Mouse (Mus musculus) embryonic facial prominence, embryonic 15.5 days (tissue): ENCODE data around the gene Cacng8. TPM values are rescaled to one million over a fixed set of nuclear protein-coding genes. Genes with fewer than 3 reads are reported as not detected.

Experiments used
- ATAC-seq: fragments of 200-750 bp; cut with Nextera tagmentation; 2 replicates; pipeline ENCODE4 v1.8.0; 2017; ENCODE audit warnings: low read depth, moderate TSS enrichment; ENCODE audit not compliant: insufficient number of reproducible peaks, low FRiP score, low TSS enrichment
- H3K27ac ChIP-seq: fragments of 300-500 bp; sonication (generic); replicated peaks from 2 replicates; pipeline ENCODE4 v1.5.1; 2015; ENCODE audit warnings: mild to moderate bottlenecking, inconsistent platforms
- H3K27me3 ChIP-seq: fragments of 300-500 bp; sonication (generic); 2 replicates; pipeline ENCODE4 v1.6.1; 2015; ENCODE audit warnings: inconsistent platforms
- H3K36me3 ChIP-seq: fragments of 300-500 bp; sonication (generic); 2 replicates; pipeline ENCODE4 v1.6.1; 2015; ENCODE audit warnings: mild to moderate bottlenecking, inconsistent platforms
- H3K4me1 ChIP-seq: fragments of 300-500 bp; sonication (generic); 2 replicates; pipeline ENCODE4 v1.6.1; 2015; ENCODE audit warnings: inconsistent platforms
- H3K4me2 ChIP-seq: fragments of 300-500 bp; sonication (generic); replicated peaks from 2 replicates; pipeline ENCODE4 v1.6.1; 2015; ENCODE audit warnings: mild to moderate bottlenecking, inconsistent platforms
- H3K4me3 ChIP-seq: fragments of 300-500 bp; sonication (generic); replicated peaks from 2 replicates; pipeline ENCODE4 v1.5.1; 2015; ENCODE audit warnings: mild to moderate bottlenecking, inconsistent platforms
- H3K9ac ChIP-seq: fragments of 300-500 bp; sonication (generic); 2 replicates; pipeline ENCODE4 v1.6.1; 2015; ENCODE audit warnings: inconsistent platforms
- H3K9me3 ChIP-seq: fragments of 300-500 bp; sonication (generic); replicated peaks from 2 replicates; pipeline ENCODE4 v1.6.1; 2016; ENCODE audit warnings: inconsistent platforms
- WGBS: fragments of 180-500 bp; shearing (Covaris S2); methylation state at CpG from one replicate; pipeline ENCODE4 v1.1.7; 2015; 5-methylcytosine and 5-hydroxymethylcytosine counted together
- polyA plus RNA-seq: library from polyadenylated mRNA; unstranded; fragments of >200 nt; fragmentation: Nextera tagmentation; extraction: Ambion mirVana; gene quantifications from 2 replicates; pipeline ENCODE4 v1.2.1, GENCODE M21; 2015

The Cacng8 gene
- polyA plus RNA-seq = 2.2 and 3.0 TPM in 2 replicates

- Histone ChIP-seq H3K27me3 (no peaks in the 10 kb centered on the region), H3K4me3 (peak within 1 kb of the TSS; percentile 38), H3K9ac (no peak within 1 kb of the TSS), H3K9me3 (no peaks in the 10 kb centered on the region), H3K27ac (no peak within 1 kb of the TSS), H3K36me3 (no peaks in the 10 kb centered on the region), H3K4me2 (peak within 1 kb of the TSS; percentile 51), H3K4me1 (peaks cover 10% of the 10 kb centered on the region; the same call in 1 of the 2 replicates)
- no peak for ATAC-seq
- under 1% methylated on average over 7 of the region's 7 CpGs for WGBS
These were observed at the start of gene Cacng8 for GRCm38 (mm10) chr7:3390413-3391080. Cacng8 (plus strand) TSS chr7:3390683.

- H3K36me3 ChIP-seq = peaks cover 32% of the 10 kb centered on the region
These were observed 46.6 kb upstream of the Cacng8 start for GRCm38 (mm10) chr7:3343861-3344260.

GRCm38 (mm10) chr7:3345301-3345700 lies 45.2 kb upstream of the Cacng8 start:
- H3K9me3 ChIP-seq = no peaks in the 10 kb centered on the region
- no peak overlapping the region for H3K27ac ChIP-seq
- no peaks in the 10 kb centered on the region for H3K4me1 ChIP-seq
- H3K36me3 ChIP-seq = peaks cover 43% of the 10 kb centered on the region
- no peak overlapping the region for H3K4me3 ChIP-seq
- ATAC-seq = no peak
- H3K4me2 ChIP-seq = no peak overlapping the region
- no peak overlapping the region for H3K9ac ChIP-seq
- 95% methylated on average over 3 of the region's 3 CpGs for WGBS
- no peaks in the 10 kb centered on the region for H3K27me3 ChIP-seq

More at GRCm38 (mm10) chr7:3343861-3344260, 46.6 kb upstream of the Cacng8 start:
- 79% methylated on average over 3 of the region's 3 CpGs for WGBS
- Histone ChIP-seq H3K4me1 (no peaks in the 10 kb centered on the region), H3K9me3 (no peaks in the 10 kb centered on the region), H3K4me2 (no peak overlapping the region), H3K27me3 (no peaks in the 10 kb centered on the region), H3K4me3 (no peak overlapping the region), H3K9ac (no peak overlapping the region), H3K27ac (no peak overlapping the region)
- ATAC-seq = no peak

- no peak overlapping the region for H3K4me2 ChIP-seq
- WGBS = 52% methylated on average over 20 of the region's 20 CpGs
- H3K36me3 ChIP-seq = peaks cover 43% of the 10 kb centered on the region
- H3K9me3 ChIP-seq = no peaks in the 10 kb centered on the region
- H3K9ac ChIP-seq = no peak overlapping the region
- H3K4me1 ChIP-seq = no peaks in the 10 kb centered on the region
- no peak overlapping the region for H3K27ac ChIP-seq
- H3K27me3 ChIP-seq = no peaks in the 10 kb centered on the region
- H3K4me3 ChIP-seq = no peak overlapping the region
- ATAC-seq = no peak
These were observed 42.9 kb upstream of the Cacng8 start for GRCm38 (mm10) chr7:3347366-3348287.

- H3K9me3 ChIP-seq = no peaks in the 10 kb centered on the region
- peaks cover 37% of the 10 kb centered on the region for H3K36me3 ChIP-seq
- no peak overlapping the region for H3K9ac ChIP-seq
- no peak overlapping the region for H3K27ac ChIP-seq
- no peaks in the 10 kb centered on the region for H3K27me3 ChIP-seq
- ATAC-seq = no peak
- no peak overlapping the region for H3K4me3 ChIP-seq
- no peaks in the 10 kb centered on the region for H3K4me1 ChIP-seq
- WGBS = 73% methylated on average over 5 of the region's 5 CpGs
- no peak overlapping the region for H3K4me2 ChIP-seq
These were observed 42.2 kb upstream of the Cacng8 start for GRCm38 (mm10) chr7:3348326-3348725.

- H3K4me2 ChIP-seq = no peak overlapping the region
- no peaks in the 10 kb centered on the region for H3K9me3 ChIP-seq
- 91% methylated on average over 9 of the region's 9 CpGs for WGBS
- H3K9ac ChIP-seq = no peak overlapping the region
- no peaks in the 10 kb centered on the region for H3K4me1 ChIP-seq
- no peak for ATAC-seq
- no peak overlapping the region for H3K4me3 ChIP-seq
- no peak overlapping the region for H3K27ac ChIP-seq
- peaks cover 33% of the 10 kb centered on the region for H3K36me3 ChIP-seq
- H3K27me3 ChIP-seq = no peaks in the 10 kb centered on the region
These were observed 40.7 kb upstream of the Cacng8 start for GRCm38 (mm10) chr7:3349775-3350174.

- Histone ChIP-seq H3K9ac (no peak overlapping the region), H3K4me2 (no peak overlapping the region), H3K36me3 (peaks cover 31% of the 10 kb centered on the region), H3K4me3 (no peak overlapping the region), H3K4me1 (no peaks in the 10 kb centered on the region), H3K9me3 (no peaks in the 10 kb centered on the region), H3K27me3 (no peaks in the 10 kb centered on the region), H3K27ac (no peak overlapping the region)
- ATAC-seq = no peak
- 81% methylated on average over 1 of the region's 1 CpGs for WGBS
These were observed 38.9 kb upstream of the Cacng8 start for GRCm38 (mm10) chr7:3351536-3351935.

- H3K9ac ChIP-seq = no peak overlapping the region
- ATAC-seq = no peak
- H3K27me3 ChIP-seq = no peaks in the 10 kb centered on the region
- no peaks in the 10 kb centered on the region for H3K4me1 ChIP-seq
- H3K4me3 ChIP-seq = no peak overlapping the region
- H3K27ac ChIP-seq = no peak overlapping the region
- H3K36me3 ChIP-seq = peaks cover 30% of the 10 kb centered on the region
- H3K9me3 ChIP-seq = no peaks in the 10 kb centered on the region
- WGBS = 92% methylated on average over 6 of the region's 6 CpGs
- no peak overlapping the region for H3K4me2 ChIP-seq
These were observed 35.6 kb upstream of the Cacng8 start for GRCm38 (mm10) chr7:3354850-3355249.

- H3K27ac ChIP-seq = no peak overlapping the region
- no peaks in the 10 kb centered on the region for H3K4me1 ChIP-seq
- WGBS = 87% methylated on average over 1 of the region's 1 CpGs
- peaks cover 15% of the 10 kb centered on the region; the same call in 1 of the 2 replicates for H3K36me3 ChIP-seq
- no peaks in the 10 kb centered on the region for H3K27me3 ChIP-seq
- ATAC-seq = no peak
- H3K9me3 ChIP-seq = no peaks in the 10 kb centered on the region
- no peak overlapping the region for H3K4me3 ChIP-seq
- H3K4me2 ChIP-seq = no peak overlapping the region
- H3K9ac ChIP-seq = no peak overlapping the region
These were observed 29.8 kb upstream of the Cacng8 start for GRCm38 (mm10) chr7:3360678-3361077.

- ATAC-seq = no peak
- Histone ChIP-seq H3K27ac (no peak overlapping the region), H3K4me3 (no peak overlapping the region), H3K9me3 (no peaks in the 10 kb centered on the region), H3K4me2 (no peak overlapping the region), H3K27me3 (peaks cover 9% of the 10 kb centered on the region; the same call in 1 of the 2 replicates), H3K4me1 (peaks cover 7% of the 10 kb centered on the region), H3K9ac (no peak overlapping the region), H3K36me3 (0 out of 2 replicates have a peak, but pooled peaks cover 6% of the 10 kb centered on the region)
- WGBS = 50% methylated on average over 11 of the region's 11 CpGs
These were observed 24.8 kb upstream of the Cacng8 start for GRCm38 (mm10) chr7:3365547-3366279.
